Mouse (Mus musculus) kidney, embryonic 16.5 days (tissue): Measurements from ENCODE around the gene Pacs2. TPM values are rescaled to one million over a fixed set of nuclear protein-coding genes. Genes with fewer than 3 reads are reported as not detected.
A peak's percentile ranks its signal among the peaks of the same experiment; 100 is the strongest.

ENCODE experiments used
- ATAC-seq: fragments of 200-750 bp; cut with Nextera tagmentation; 2 replicates; pipeline ENCODE4 v1.8.0; 2017; ENCODE audit warnings: moderate TSS enrichment; ENCODE audit not compliant: low FRiP score, low TSS enrichment
- H3K27ac ChIP-seq: fragments of 300-500 bp; sonication (generic); 2 replicates; pipeline ENCODE4 v1.5.1; 2014; ENCODE audit warnings: low read length
- H3K27me3 ChIP-seq: fragments of 300-500 bp; sonication (generic); 2 replicates; pipeline ENCODE4 v1.6.1; 2014; ENCODE audit warnings: low read length, control low read depth, mixed read lengths; ENCODE audit not compliant: insufficient read depth
- H3K36me3 ChIP-seq: fragments of 300-500 bp; sonication (generic); 2 replicates; pipeline ENCODE4 v1.6.1; 2014; ENCODE audit warnings: low read length, control low read depth, mixed read lengths; ENCODE audit not compliant: insufficient read depth
- H3K4me1 ChIP-seq: fragments of 300-500 bp; sonication (generic); 2 replicates; pipeline ENCODE4 v1.6.1; 2014; ENCODE audit warnings: low read length, control low read depth, mixed read lengths; ENCODE audit not compliant: insufficient read depth
- H3K4me2 ChIP-seq: fragments of 300-500 bp; sonication (generic); replicated peaks from 2 replicates; pipeline ENCODE4 v1.6.1; 2014; ENCODE audit warnings: low read depth, low read length
- H3K4me3 ChIP-seq: fragments of 300-500 bp; sonication (generic); 2 replicates; pipeline ENCODE4 v1.5.1; 2014; ENCODE audit warnings: mild to moderate bottlenecking, low read length
- H3K9ac ChIP-seq: fragments of 300-500 bp; sonication (generic); replicated peaks from 2 replicates; pipeline ENCODE4 v1.6.1; 2014; ENCODE audit warnings: low read length
- H3K9me3 ChIP-seq: fragments of 300-500 bp; sonication (generic); 2 replicates; pipeline ENCODE4 v1.6.1; 2016; ENCODE audit warnings: low read length, control low read depth
- WGBS: fragments of 180-500 bp; shearing (Covaris S2); extraction: QIAGEN DNeasy Blood & Tissue Kit; methylation state at CpG from one replicate; pipeline ENCODE4 v1.1.7; 2014; 5-methylcytosine and 5-hydroxymethylcytosine counted together
- polyA plus RNA-seq: library from polyadenylated mRNA; unstranded; fragments of >200 nt; fragmentation: Nextera tagmentation; extraction: Ambion mirVana; gene quantifications from 2 replicates; pipeline ENCODE4 v1.2.1, GENCODE M21; 2015

Pacs2 gene
- polyA plus RNA-seq, 1 experiment from 2014 or later, result 13.8 TPM

- H3K9me3 ChIP-seq, result no peaks in the 10 kb centered on the region
- H3K27ac ChIP-seq, result no peak overlapping the region
- H3K4me3 ChIP-seq, result no peak overlapping the region
- H3K27me3 ChIP-seq, result no peaks in the 10 kb centered on the region; the same call in 1 of the 2 replicates
- H3K4me1 ChIP-seq, result no peaks in the 10 kb centered on the region
- no peak overlapping the region for H3K4me2 ChIP-seq
- no peaks in the 10 kb centered on the region for H3K36me3 ChIP-seq
- ATAC-seq, result peak; percentile 65; the same call in 1 of the 2 replicates
- WGBS, result 78% methylated on average over 17 of the region's 17 CpGs
- H3K9ac ChIP-seq, result no peak overlapping the region
These were observed 75.7 kb downstream of the Pacs2 start for GRCm38 (mm10) chr12:113090053-113090452.

- WGBS, result 89% methylated on average over 5 of the region's 5 CpGs
- peak; percentile 2; the same call in 1 of the 2 replicates for ATAC-seq
These were observed 82.7 kb downstream of the Pacs2 start for GRCm38 (mm10) chr12:113097040-113097439.

GRCm38 (mm10) chr12:113097749-113098281, 83.5 kb downstream of the Pacs2 start, which contains the start of gene Mta1:
Gene Mta1 (plus strand): TSS chr12:113098278.
- Histone ChIP-seq H3K36me3 (no peaks in the 10 kb centered on the region), H3K4me1 (peaks cover 33% of the 10 kb centered on the region), H3K9me3 (no peaks in the 10 kb centered on the region), H3K9ac (peak within 1 kb of the TSS; percentile 100), H3K4me3 (peak within 1 kb of the TSS; percentile 96), H3K4me2 (peak within 1 kb of the TSS; percentile 96), H3K27ac (peak within 1 kb of the TSS; percentile 83), H3K27me3 (no peaks in the 10 kb centered on the region)
- peak; percentile 71 for ATAC-seq
- WGBS, result 4% methylated on average over 15 of the region's 53 CpGs

More at GRCm38 (mm10) chr12:113097040-113097439, 82.7 kb downstream of the Pacs2 start:
- Histone ChIP-seq H3K9me3 (no peaks in the 10 kb centered on the region), H3K27ac (no peak overlapping the region), H3K4me2 (peak overlapping the region; percentile 83), H3K9ac (peak overlapping the region; percentile 100), H3K4me1 (peaks cover 33% of the 10 kb centered on the region), H3K4me3 (no peak overlapping the region; the same call in 1 of the 2 replicates), H3K27me3 (no peaks in the 10 kb centered on the region), H3K36me3 (no peaks in the 10 kb centered on the region)

GRCm38 (mm10) chr12:113098530-113099151, 84.3 kb downstream of the Pacs2 start:
- ATAC-seq, result peak; percentile 31

GRCm38 (mm10) chr12:113099470-113100237, 85.3 kb downstream of the Pacs2 start:
- Histone ChIP-seq H3K27ac (peak overlapping the region; percentile 83), H3K4me2 (peak overlapping the region; percentile 96), H3K9me3 (no peaks in the 10 kb centered on the region), H3K36me3 (peaks cover 4% of the 10 kb centered on the region; the same call in 1 of the 2 replicates), H3K9ac (peak overlapping the region; percentile 100), H3K4me1 (peaks cover 33% of the 10 kb centered on the region), H3K27me3 (no peaks in the 10 kb centered on the region), H3K4me3 (peak overlapping the region; percentile 96)
- ATAC-seq, result no peak; the same call in 1 of the 2 replicates
- WGBS, result 18% methylated on average over 6 of the region's 6 CpGs

More at GRCm38 (mm10) chr12:113098530-113099151, 84.3 kb downstream of the Pacs2 start:
- Histone ChIP-seq H3K9me3 (no peaks in the 10 kb centered on the region), H3K4me2 (peak overlapping the region; percentile 96), H3K4me3 (peak overlapping the region; percentile 96), H3K4me1 (peaks cover 33% of the 10 kb centered on the region), H3K36me3 (no peaks in the 10 kb centered on the region), H3K9ac (peak overlapping the region; percentile 100), H3K27ac (peak overlapping the region; percentile 83), H3K27me3 (no peaks in the 10 kb centered on the region)
- under 1% methylated on average over 24 of the region's 60 CpGs for WGBS

- Histone ChIP-seq H3K9me3 (0 out of 2 replicates have a peak, but pooled peaks cover 3% of the 10 kb centered on the region), H3K27ac (no peak overlapping the region), H3K9ac (0 out of 2 replicates have a peak overlapping the region, but pooled peaks have one; percentile 100), H3K4me3 (no peak overlapping the region), H3K4me1 (peaks cover 33% of the 10 kb centered on the region), H3K4me2 (no peak overlapping the region), H3K27me3 (no peaks in the 10 kb centered on the region), H3K36me3 (peaks cover 5% of the 10 kb centered on the region; the same call in 1 of the 2 replicates)
- 73% methylated on average over 5 of the region's 5 CpGs for WGBS
- ATAC-seq, result no peak
These were observed 86.3 kb downstream of the Pacs2 start for GRCm38 (mm10) chr12:113100448-113101076.

GRCm38 (mm10) chr12:113101251-113101960, 87.1 kb downstream of the Pacs2 start:
- H3K27me3 ChIP-seq, result no peaks in the 10 kb centered on the region
- 0 out of 2 replicates have a peak, but pooled peaks cover 6% of the 10 kb centered on the region for H3K9me3 ChIP-seq
- H3K27ac ChIP-seq, result no peak overlapping the region
- no peak overlapping the region for H3K4me2 ChIP-seq
- H3K9ac ChIP-seq, result no peak overlapping the region
- H3K36me3 ChIP-seq, result peaks cover 10% of the 10 kb centered on the region; the same call in 1 of the 2 replicates
- WGBS, result 80% methylated on average over 9 of the region's 9 CpGs
- no peak overlapping the region for H3K4me3 ChIP-seq
- H3K4me1 ChIP-seq, result peaks cover 33% of the 10 kb centered on the region
- ATAC-seq, result no peak

GRCm38 (mm10) chr12:113102461-113102860, 88.2 kb downstream of the Pacs2 start:
- Histone ChIP-seq H3K9me3 (0 out of 2 replicates have a peak, but pooled peaks cover 6% of the 10 kb centered on the region), H3K4me1 (peaks cover 35% of the 10 kb centered on the region), H3K4me2 (no peak overlapping the region), H3K9ac (no peak overlapping the region), H3K4me3 (no peak overlapping the region), H3K27me3 (no peaks in the 10 kb centered on the region), H3K36me3 (peaks cover 10% of the 10 kb centered on the region; the same call in 1 of the 2 replicates), H3K27ac (no peak overlapping the region)
- no peak for ATAC-seq
- 53% methylated on average over 6 of the region's 6 CpGs for WGBS
